Mouse (Mus musculus): ENCODE measurements around the gene Ifnl2.
"Not testable (repeated sequence)": the region's sequence is repeated elsewhere in the genome, so short reads cannot be mapped to it uniquely, and the experiment has no call there.

DNA sequence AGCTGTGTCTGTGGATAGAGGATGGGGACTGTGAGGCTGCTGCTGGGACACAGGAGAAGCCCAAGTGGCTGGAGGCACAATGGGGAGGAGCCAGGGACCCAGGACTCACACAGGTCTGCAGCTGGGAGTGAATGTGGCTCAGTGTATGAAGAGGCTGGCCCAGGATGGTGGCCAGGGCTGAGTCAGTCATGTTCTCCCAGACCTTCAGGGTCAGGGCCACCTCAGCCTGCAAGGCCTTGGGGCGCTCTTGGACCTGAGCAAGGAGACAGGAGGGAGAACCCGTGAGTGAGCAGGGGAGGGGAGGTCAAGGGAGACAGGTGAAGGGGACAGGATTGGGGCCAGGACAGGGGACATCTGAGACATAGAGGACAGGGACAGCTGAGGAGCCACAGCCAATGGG is 1.1 kb downstream of the Ifnl2 start:
- TF ChIP-seq CTCF (IDR thresholded peaks at IDR 0.05; ENCODE audit: extremely low read depth, insufficient read length, insufficient replicate concordance, low read depth, low read length); POLR2A (IDR thresholded peaks at IDR 0.05; ENCODE audit: low read depth, low read length): not testable (repeated sequence)
